Mouse (Mus musculus): Measurements from ENCODE around the gene Gm3250.
"Not testable (repeated sequence)": the region's sequence is repeated elsewhere in the genome, so short reads cannot be mapped to it uniquely, and the experiment has no call there.

The Gm3250 gene

GRCm38 (mm10) chr10:77782442-77782841, at the start of gene Gm3250:
Gene Gm3250, minus strand, starts transcription at chr10:77782542.
- not testable (repeated sequence) for DNase-seq

DNA sequence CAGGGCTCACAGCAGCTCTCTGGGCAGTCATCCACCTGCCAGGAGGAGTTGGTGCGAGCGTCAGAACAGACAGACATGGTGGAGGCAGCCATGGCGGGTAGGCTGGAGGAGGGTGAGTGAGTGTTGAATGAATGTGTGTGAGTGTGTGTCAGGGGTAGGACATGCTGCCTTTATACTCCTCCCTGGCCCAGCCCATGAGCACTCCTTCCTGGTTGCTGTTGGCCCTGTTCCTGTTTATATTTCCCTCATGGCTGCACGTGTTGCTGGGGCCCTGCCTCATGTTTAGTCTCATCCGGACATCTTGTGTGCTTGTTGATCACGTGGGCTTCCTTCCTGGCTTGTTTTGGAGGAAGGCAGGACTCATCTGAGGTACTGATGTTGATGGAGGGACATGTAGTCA, 44.6 kb upstream of the Gm3250 start, which contains the start of gene Krtap10-4:
Gene Krtap10-4 (minus strand): TSS at position 145 of the 400 bp plus-strand sequence.
- DNase-seq, result no peak

- no peak for DNase-seq
These were observed 36.9 kb upstream of the Gm3250 start for GRCm38 (mm10) chr10:77819203-77819602.

DNA sequence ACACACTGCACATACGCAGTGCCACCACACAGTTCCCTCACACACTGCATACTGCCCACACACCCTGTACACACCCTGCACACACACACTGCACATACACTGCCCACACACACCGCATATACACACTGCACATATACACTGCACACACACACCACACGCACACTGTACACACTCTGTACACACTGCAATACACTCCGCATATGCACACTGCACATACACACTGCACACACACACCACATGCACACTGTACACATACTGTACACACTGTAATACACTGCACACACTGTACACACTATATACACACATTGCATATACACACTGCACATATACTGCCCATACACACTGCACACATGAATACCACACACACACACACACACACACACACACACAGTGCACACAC, 36.2 kb upstream of the Gm3250 start:
- DNase-seq, result no peak

DNA sequence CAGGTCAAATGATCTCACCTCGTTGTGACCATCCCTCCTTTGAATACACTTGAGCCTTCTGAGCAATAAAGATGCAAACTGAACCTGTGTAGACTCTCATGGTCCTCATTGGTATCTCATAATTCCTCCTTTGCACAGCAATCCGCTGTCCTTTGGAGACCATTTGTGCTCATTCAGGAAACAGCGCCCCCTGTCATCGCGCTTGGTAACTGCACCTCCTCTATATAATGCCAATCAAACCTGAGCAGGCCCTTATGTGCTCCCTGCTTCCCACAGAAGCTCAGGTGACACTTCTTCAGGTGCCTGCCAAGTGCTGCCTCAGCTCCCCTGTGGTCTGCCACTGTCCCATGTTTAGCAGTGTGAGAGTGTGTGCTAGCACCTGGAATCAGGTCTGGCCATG, 33.2 kb upstream of the Gm3250 start:
- peak; percentile 45 for DNase-seq

DNA sequence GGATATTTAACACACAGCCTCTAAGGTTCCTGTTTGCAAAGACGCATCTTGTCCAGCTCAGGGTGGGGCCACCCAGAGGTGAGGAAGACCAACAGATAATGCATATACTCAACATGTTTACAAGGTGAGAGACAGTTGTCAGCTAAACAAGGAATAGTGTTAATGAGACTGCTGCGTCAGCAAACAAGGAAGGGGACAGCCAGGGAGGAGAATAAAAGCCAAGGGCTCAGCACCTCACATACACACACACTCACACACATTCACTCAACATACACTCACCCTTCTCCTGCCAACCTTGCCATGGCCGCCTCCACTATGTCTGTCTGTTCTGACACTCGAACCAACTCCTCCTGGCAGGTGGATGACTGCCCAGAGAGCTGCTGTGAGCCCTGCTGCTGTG, 32.0 kb upstream of the Gm3250 start, which contains the start of gene Gm2696:
Gene Gm2696 (plus strand): TSS at position 301 of the 400 bp plus-strand sequence.
- DNase-seq, result no peak

GRCm38 (mm10) chr10:77811743-77812142, 29.4 kb upstream of the Gm3250 start, which contains the start of gene Gm9507:
Gene Gm9507, minus strand, starts transcription at chr10:77811843.
- no peak for DNase-seq

GRCm38 (mm10) chr10:77804095-77804494, 21.8 kb upstream of the Gm3250 start:
- DNase-seq, result no peak

DNA sequence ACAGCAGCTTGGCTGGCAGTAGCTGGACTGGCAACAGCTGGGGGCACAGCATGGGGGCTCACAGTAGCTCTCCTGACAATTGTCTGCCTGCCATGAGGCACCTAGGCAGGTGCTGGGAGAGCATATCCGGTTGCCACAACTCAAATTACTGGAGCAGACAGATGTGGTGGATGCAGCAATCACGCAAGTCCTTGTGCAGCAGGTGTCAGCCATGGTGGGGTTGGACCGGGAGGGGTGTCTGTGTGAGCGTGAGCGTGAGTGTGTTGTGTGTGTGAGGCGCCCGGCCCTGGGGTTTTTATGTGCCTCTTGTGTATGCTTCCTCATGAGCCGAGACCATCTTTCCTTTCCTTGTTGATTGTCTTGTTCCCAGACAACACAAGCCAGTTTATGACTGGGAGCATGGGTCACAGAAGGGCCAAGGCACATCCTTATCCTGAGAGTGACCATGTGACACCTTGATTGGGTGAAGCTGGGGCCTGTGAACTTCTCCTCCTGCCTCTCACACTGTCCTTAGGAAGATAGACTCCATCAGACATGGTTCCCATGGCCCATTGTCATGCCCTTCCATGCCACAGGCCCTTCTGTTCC, 16.7 kb upstream of the Gm3250 start, which contains the start of gene Gm19668:
Gene Gm19668 (minus strand): TSS at position 213 of the 588 bp plus-strand sequence.
- DNase-seq, result no peak

- not testable (repeated sequence) for DNase-seq
These were observed 16.0 kb upstream of the Gm3250 start for GRCm38 (mm10) chr10:77798164-77798920.

- DNase-seq, result no peak
These were observed 15.3 kb upstream of the Gm3250 start for GRCm38 (mm10) chr10:77797677-77798076.

DNA sequence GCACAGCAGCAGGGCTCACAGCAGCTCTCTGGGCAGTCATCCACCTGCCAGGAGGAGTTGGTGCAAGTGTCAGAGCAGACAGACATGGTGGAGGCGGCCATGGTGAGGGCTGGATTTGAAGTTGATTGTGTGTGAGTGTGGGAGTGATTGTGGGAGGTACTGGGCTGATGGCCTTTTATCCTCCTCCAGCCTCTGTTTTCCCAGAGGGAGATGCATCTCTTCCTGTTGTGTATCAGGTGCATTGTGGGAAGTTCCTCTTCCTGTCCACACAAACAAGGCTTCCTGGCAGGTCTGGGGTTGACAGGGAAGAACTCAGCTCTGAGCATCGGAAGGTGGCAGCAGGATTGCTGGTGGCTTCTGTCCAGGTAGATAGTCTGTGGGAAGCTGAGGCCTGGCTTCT, 12.6 kb upstream of the Gm3250 start, which contains the start of gene Gm9639:
Gene Gm9639 (minus strand): TSS at position 101 of the 400 bp plus-strand sequence.
- no peak for DNase-seq

- no peak for DNase-seq
These were observed 6.3 kb upstream of the Gm3250 start for GRCm38 (mm10) chr10:77788621-77789020.

DNA sequence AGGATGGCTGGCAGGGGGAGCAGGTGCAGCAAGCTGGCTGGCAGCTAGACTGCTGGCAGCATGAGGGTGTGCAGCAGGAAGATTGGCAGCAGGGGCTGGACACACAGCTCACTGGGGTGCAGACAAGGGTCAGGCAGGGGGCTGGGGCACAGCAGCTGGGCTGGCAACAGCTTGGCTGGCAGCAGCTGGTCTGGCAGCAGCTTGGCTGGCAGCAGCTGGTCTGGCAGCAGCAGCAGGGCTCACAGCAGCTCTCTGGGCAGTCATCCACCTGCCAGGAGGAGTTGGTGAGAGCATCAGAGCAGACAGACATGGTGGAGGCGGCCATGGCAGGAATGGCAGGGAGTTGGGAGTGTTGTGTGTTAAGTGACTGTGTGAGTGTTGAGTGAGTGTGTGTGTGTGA, 5.5 kb upstream of the Gm3250 start, which contains the start of gene Gm7137:
Gene Gm7137 (minus strand): TSS at position 325 of the 400 bp plus-strand sequence.
- not testable (repeated sequence) for DNase-seq

DNA sequence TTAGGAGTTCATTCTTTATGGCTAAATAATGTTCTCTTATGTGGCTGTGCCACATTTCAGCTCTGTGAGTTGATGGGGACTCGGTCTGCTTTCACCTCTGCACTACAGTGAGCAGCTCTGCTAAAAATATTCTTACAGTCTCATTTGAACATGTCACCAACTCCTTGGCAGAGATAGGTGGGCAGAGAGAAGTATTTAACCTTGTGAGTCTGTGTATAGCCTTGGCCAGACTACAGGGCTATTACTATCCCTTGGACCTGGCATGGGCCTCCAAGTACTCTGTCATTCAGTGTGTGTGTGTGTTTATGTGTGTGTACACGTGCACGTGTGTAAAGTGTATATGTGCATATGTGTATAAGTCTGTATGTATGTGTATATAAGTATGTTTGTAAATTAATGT, 1.1 kb upstream of the Gm3250 start:
- not testable (repeated sequence) for DNase-seq

DNA sequence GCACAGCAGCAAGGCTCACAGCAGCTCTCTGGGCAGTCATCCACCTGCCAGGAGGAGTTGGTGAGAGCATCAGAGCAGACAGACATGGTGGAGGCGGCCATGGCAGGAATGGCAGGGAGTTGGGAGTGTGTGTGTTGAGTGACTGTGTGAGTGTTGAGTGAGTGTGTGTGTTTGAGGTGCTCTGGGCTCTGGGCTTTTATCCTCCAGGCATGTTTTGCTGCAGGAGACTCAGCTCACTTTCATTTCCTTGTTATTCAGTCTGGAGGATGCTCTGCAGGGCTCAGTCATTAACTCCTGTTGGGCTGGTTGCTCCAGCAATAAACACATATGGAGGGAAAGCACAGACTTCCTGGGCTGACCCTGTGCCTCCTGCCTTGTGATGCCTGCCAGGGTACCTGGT, 5.5 kb downstream of the Gm3250 start, which contains the start of gene Gm7138:
Gene Gm7138 (minus strand): TSS at position 101 of the 400 bp plus-strand sequence.
- not testable (repeated sequence) for DNase-seq

- DNase-seq, result not testable (repeated sequence)
These were observed 10.2 kb downstream of the Gm3250 start for GRCm38 (mm10) chr10:77772142-77772541.

DNA sequence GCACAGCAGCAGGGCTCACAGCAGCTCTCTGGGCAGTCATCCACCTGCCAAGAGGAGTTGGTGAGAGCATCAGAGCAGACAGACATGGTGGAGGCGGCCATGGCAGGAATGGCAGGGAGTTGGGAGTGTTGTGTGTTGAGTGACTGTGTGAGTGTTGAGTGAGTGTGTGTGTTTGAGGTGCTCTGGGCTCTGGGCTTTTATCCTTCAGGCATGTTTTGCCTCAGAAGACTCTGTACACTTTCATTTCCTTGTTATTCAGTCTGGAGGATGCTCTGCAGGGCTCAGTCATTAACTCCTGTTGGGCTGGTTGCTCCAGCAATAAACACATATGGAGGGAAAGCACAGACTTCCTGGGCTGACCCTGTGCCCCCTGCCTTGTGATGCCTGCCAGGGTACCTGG, 11.1 kb downstream of the Gm3250 start, which contains the start of gene Gm3238:
Gene Gm3238 (minus strand): TSS at position 101 of the 400 bp plus-strand sequence.
- DNase-seq, result not testable (repeated sequence)

DNA sequence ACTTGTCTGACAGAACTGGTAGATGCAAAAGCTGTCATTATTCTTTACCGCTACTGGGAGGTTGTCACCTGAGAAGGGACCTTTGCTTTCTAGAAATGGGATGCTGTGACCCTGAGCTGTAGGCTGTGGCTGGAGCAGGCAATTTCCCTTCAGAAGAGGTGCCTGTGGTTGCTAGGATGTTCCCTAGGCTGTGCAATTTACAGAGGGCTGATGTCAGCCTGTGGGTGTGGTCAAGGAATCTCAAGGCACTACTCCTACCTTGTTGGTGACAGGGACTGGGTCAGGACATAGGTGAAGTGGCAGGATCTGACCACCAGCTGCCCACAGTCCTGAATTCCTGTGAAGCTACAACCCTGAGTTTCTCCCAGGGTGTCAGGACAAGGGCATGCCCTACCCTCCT, 12.6 kb downstream of the Gm3250 start:
- DNase-seq, result no peak

DNA sequence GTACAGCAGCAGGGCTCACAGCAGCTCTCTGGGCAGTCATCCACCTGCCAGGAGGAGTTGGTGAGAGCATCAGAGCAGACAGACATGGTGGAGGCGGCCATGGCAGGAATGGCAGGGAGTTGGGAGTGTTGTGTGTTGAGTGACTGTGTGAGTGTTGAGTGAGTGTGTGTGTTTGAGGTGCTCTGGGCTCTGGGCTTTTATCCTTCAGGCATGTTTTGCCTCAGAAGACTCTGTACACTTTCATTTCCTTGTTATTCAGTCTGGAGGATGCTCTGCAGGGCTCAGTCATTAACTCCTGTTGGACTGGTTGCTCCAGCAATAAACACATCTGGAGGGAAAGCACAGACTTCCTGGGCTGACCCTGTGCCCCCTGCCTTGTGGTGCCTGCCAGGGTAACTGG, 22.8 kb downstream of the Gm3250 start, which contains the start of gene Gm3233:
Gene Gm3233 (minus strand): TSS at position 101 of the 400 bp plus-strand sequence.
- DNase-seq, result not testable (repeated sequence)

DNA sequence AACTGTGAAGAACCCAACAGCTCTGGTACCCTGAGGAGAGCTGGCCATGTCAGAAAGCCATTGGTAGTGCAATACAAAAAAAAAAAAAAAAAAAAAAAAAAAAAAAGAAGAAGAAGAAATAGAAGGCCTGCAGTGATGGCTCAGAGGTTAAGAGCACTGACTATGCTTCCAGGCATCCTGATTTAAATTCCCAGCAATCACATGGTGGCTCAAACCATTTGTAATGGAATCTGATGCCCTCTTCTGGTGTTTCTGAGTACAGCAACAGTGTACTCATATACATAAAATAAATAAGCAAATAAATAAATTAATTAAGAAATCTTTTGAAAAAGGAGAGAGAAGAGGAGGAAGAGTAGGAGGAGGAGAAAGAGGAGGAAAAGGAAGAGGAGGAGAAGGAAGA, 28.9 kb downstream of the Gm3250 start:
- DNase-seq, result no peak

GRCm38 (mm10) chr10:77752312-77752711, 30.0 kb downstream of the Gm3250 start:
- DNase-seq, result not testable (repeated sequence)

DNA sequence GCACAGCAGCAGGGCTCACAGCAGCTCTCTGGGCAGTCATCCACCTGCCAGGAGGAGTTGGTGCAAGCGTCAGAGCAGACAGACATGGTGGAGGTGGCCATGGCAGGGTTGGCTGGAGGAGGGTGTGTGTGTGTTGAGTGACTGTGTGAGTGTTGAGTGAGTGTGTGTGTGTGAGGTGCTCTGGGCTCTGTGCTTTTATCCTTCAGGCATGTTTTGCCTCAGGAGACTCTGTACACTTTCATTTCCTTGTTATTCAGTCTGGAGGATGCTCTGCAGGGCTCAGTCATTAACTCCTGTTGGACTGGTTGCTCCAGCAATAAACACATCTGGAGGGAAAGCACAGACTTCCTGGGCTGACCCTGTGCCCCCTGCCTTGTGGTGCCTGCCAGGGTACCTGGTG, 31.1 kb downstream of the Gm3250 start, which contains the start of gene Gm9736:
Gene Gm9736 (minus strand): TSS at position 101 of the 400 bp plus-strand sequence.
- DNase-seq, result not testable (repeated sequence)

All from embryo, embryonic 11 days (tissue).